Mouse (Mus musculus) small intestine, adult 2 months (tissue): ENCODE results near the gene Atp2b1.

Experiments
- CTCF ChIP-seq: fragments of 200-500 bp; IDR thresholded peaks from 2 replicates; pipeline ENCODE4 v1.5.1; 2012; ENCODE audit warnings: low read depth, mild to moderate bottlenecking, control low read depth, inconsistent platforms, low read length, moderate library complexity, mixed read lengths; ENCODE audit not compliant: insufficient replicate concordance, insufficient read length; ENCODE audit errors: extremely low read depth
- POLR2A ChIP-seq: fragments of 200-500 bp; IDR thresholded peaks from 2 replicates; pipeline ENCODE4 v1.6.1; 2012; ENCODE audit warnings: low read depth, mild to moderate bottlenecking, control low read depth, inconsistent platforms, low read length, moderate library complexity

DNA sequence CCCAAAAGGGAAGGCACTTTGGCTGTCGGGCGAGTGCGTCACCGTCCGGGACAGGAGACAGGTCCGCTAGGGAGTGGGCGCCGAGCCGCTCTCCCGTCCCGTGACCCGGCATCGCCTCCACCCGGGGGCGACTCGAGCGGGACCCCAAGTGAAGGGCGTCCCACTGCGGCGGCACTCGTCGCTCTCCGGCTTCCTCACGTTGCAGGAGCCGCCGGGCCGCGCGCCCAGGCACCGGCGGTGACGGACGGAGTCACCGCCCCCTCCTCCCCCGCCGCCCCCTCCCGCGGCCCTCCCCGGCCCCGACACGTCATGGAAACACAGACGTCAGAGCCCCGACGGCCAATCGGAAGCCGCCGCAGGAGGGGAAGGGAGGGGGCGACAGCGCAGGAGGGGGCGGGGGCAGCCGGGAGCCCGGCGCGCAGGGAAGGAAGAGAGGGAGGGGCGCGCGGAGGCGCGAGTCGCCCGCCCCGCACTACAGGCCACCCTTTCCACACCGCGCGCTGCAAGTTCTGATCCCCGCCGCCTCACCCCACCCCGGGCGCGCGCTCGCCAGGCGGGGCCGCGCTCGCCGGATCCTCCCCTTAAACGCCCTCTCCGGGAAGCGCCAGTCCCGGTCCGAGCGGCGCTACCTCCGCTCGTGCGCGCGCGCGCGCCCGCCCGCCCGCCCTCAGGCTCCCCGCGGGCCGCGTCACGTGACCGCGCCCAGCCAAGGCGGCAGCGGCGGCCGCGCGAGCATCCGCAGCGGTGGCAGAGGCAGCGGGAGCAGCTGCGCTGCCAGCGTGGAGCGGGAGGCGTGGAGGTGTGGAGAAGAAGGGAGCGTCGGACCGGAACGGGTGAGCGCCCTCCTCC is at the start of gene Atp2b1:
- no peak for TF ChIP-seq CTCF
- peak; percentile 88 for TF ChIP-seq POLR2A
